Mouse (Mus musculus): Measurements from ENCODE around the gene Atn1. TPM values are rescaled to one million over a fixed set of nuclear protein-coding genes. Genes with fewer than 3 reads are reported as not detected.
A peak's percentile ranks its signal among the peaks of the same experiment; 100 is the strongest.

The Atn1 gene
- polyA plus RNA-seq, 1 experiment from 2014 or later: 9.3 TPM

- no peak overlapping the region for H3K4me3 ChIP-seq (ENCODE audit: control insufficient read depth in 1 of 2, insufficient read depth in 1 of 2, low read depth in 1 of 2, low read length in 2 of 2)
- H3K9me3 ChIP-seq (ENCODE audit: control insufficient read depth, low read length): no peaks in the 10 kb centered on the region
- ATAC-seq (ENCODE audit: insufficient number of reproducible peaks, insufficient read depth, low FRiP score, low read depth): no peak
- no peak overlapping the region for H3K4me2 ChIP-seq (ENCODE audit: low read length)
- H3K36me3 ChIP-seq (ENCODE audit: control insufficient read depth, insufficient read depth, low read length): peaks cover 53% of the 10 kb centered on the region
- peaks cover 15 to 36% of the 10 kb centered on the region in 2 experiments for H3K4me1 ChIP-seq (ENCODE audit: control insufficient read depth in 2 of 2, insufficient read depth in 2 of 2, low read length in 2 of 2)
- H3K9ac ChIP-seq (ENCODE audit: low read length): no peak overlapping the region
- H3K27me3 ChIP-seq (ENCODE audit: control insufficient read depth, insufficient read depth, low read length): no peaks in the 10 kb centered on the region
- 89% methylated on average over 8 of the region's 8 CpGs for WGBS
- H3K27ac ChIP-seq (replicated peaks in 1 of 2; ENCODE audit: control insufficient read depth in 1 of 2, insufficient read depth in 1 of 2, low read depth in 2 of 2, low read length in 2 of 2): no peak overlapping the region
Observed at GRCm38 (mm10) chr6:124743647-124744046, 12.7 kb downstream of the Atn1 start.

DNA sequence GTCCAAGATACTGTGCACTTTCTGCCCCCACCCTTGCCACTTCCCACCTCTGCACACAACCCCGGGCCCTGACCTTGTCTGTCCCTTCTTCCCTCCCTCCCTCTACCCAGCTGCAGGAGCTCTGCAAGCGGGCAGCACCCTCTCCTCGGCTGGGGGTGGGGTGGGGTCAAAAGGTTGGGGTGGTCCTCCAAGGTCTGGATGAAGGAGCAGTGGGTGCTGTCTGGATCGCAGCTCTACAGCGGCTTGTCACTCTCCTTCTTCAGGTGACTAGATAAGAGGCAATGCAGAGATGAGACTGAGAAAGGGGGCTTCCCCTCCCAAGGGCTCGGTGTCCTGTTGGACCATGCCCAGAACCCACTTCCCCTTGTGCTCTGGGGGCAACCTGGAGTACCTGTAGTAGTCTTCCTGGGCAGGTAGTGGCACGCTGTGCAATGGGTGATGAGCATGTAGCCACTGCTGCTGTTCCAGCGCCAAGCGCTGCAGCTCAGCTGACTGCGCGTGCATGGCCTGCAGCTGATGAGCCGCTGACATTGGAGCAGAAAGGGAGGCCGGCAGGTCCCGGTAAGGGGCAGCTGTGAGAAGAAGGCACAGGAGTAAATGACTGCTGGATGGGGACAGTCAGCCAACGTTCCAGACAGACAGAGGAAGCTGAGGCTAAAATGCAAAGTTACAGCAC lies 13.3 kb downstream of the Atn1 start:
- Histone ChIP-seq H3K4me1 (ENCODE audit: control insufficient read depth in 2 of 2, insufficient read depth in 2 of 2, low read length in 2 of 2) (peaks cover 16 to 39% of the 10 kb centered on the region in 2 experiments), H3K4me2 (ENCODE audit: low read length) (no peak overlapping the region), H3K9ac (ENCODE audit: low read length) (no peak overlapping the region), H3K9me3 (ENCODE audit: control insufficient read depth, low read length) (no peaks in the 10 kb centered on the region), H3K36me3 (ENCODE audit: control insufficient read depth, insufficient read depth, low read length) (peaks cover 46% of the 10 kb centered on the region), H3K27ac (replicated peaks in 1 of 2; ENCODE audit: control insufficient read depth in 1 of 2, insufficient read depth in 1 of 2, low read depth in 2 of 2, low read length in 2 of 2) (no peak overlapping the region), H3K27me3 (ENCODE audit: control insufficient read depth, insufficient read depth, low read length) (no peaks in the 10 kb centered on the region), H3K4me3 (ENCODE audit: control insufficient read depth in 1 of 2, insufficient read depth in 1 of 2, low read depth in 1 of 2, low read length in 2 of 2) (no peak overlapping the region)
- no peak for ATAC-seq (ENCODE audit: insufficient number of reproducible peaks, insufficient read depth, low FRiP score, low read depth)
- 88% methylated on average over 15 of the region's 15 CpGs for WGBS

DNA sequence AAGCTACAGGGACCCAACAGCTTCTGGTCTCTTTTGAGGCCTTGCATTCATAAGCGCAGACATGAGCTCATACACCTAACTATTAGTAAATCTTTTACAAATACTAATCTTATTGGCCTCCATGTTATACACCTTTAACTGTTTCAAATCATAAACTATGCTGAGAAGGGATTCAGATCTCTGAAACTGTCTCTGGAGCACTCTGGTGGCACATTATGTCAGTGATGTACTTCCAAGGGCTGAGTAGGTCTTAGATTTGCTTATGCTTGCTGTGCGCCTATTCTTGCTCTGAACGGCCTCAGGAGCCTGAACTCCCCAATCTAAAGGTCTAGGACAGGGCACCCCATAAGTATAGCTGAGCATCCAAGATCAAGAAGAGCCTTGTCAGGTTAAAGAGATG lies 14.5 kb downstream of the Atn1 start:
- no peak for ATAC-seq (ENCODE audit: insufficient number of reproducible peaks, insufficient read depth, low FRiP score, low read depth)
- Histone ChIP-seq H3K9me3 (ENCODE audit: control insufficient read depth, low read length) (no peaks in the 10 kb centered on the region), H3K27me3 (ENCODE audit: control insufficient read depth, insufficient read depth, low read length) (no peaks in the 10 kb centered on the region), H3K27ac (replicated peaks in 1 of 2; ENCODE audit: control insufficient read depth in 1 of 2, insufficient read depth in 1 of 2, low read depth in 2 of 2, low read length in 2 of 2) (peak overlapping the region; percentile 95 to 99), H3K4me1 (ENCODE audit: control insufficient read depth in 2 of 2, insufficient read depth in 2 of 2, low read length in 2 of 2) (peaks cover 16 to 39% of the 10 kb centered on the region in 2 experiments), H3K9ac (ENCODE audit: low read length) (peak overlapping the region; percentile 91), H3K4me3 (ENCODE audit: control insufficient read depth in 1 of 2, insufficient read depth in 1 of 2, low read depth in 1 of 2, low read length in 2 of 2) (peak overlapping the region; percentile 16 to 66), H3K4me2 (ENCODE audit: low read length) (peak overlapping the region; percentile 88), H3K36me3 (ENCODE audit: control insufficient read depth, insufficient read depth, low read length) (peaks cover 35% of the 10 kb centered on the region)
- WGBS: 69% methylated on average over 3 of the region's 3 CpGs

DNA sequence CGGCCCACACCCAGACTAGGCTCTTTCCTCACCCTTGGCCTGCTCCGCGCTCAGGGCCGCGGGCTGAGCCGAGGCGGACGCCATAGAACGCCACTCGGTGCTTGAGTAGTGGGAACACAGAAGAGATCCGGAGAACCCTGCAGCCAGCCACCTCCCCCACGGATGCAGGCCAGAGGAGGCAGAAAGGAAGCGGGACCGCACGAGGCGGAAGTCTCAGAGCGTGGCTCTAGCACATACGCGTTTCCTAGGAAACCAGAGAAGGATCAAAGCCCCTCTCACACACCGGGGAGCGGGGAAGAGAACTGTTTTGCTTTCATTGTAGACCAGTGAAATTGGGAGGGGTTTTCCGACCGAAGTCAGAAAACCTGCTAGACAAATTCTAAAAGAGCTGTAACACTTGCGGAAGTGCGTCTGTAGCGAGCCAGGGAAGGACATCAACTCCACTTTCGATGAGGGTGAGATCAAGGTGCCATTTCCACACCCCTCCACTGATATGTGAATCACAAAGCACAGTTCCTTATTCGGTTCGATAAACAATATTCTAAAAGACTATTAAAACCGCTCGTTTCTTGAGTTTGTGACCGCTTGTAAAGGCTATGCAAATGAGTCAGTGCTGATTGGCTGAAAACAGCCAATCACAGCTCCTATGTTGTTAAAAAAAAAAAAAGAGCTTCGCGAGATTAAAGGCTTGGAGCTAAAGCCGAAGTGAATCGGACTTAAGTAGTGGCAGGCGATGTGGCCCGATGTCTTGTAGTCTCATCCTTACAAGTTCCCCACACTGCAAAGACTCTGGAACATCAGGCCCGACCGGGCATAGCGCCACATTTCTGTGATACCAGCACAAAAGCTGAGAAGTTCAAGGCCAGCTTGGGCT lies 15.2 kb downstream of the Atn1 start, which contains the start of gene Grcc10:
Grcc10 (minus strand) TSS at position 487 of the 874 bp plus-strand sequence.
- WGBS: under 1% methylated on average over 41 of the region's 41 CpGs

DNA sequence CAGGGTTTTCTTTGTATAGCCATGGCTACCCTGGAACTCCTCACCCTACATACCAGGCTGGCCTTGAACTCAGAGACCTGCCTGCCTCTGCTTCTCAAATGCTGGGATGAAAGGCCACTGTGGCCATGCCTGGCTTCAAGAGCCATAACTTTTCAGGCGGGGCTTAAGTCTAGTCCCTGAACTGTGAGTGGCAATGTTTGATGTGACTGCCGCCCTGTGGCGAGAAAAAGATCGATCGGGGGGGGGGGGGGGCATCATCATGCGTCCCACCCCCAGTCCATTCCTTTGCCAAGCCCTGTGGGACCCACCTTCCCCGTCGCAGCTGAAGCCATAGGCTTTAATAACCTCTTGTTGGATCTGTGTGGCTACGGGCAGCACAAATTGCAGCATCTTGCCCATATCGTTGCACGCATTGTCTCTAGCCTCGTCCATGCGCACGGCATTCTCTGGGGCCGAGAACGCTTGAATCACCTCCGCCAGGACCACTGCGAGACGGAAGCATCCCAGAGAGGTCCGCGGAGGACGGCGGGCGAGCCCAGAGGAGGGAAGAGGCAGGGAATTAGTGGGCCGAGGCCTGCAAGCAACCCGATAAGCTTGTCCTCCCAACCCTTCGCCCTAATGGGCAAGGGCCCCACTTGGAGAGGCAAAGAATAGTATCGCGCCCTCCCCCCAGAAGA lies 16.0 kb downstream of the Atn1 start:
- Histone ChIP-seq H3K4me3 (ENCODE audit: control insufficient read depth in 1 of 2, insufficient read depth in 1 of 2, low read depth in 1 of 2, low read length in 2 of 2) (peak overlapping the region; percentile 58 to 66), H3K4me1 (ENCODE audit: control insufficient read depth in 2 of 2, insufficient read depth in 2 of 2, low read length in 2 of 2) (peaks cover 9 to 28% of the 10 kb centered on the region in 2 experiments), H3K9me3 (ENCODE audit: control insufficient read depth, low read length) (no peaks in the 10 kb centered on the region), H3K27ac (replicated peaks in 1 of 2; ENCODE audit: control insufficient read depth in 1 of 2, insufficient read depth in 1 of 2, low read depth in 2 of 2, low read length in 2 of 2) (peak overlapping the region; percentile 95 to 99), H3K36me3 (ENCODE audit: control insufficient read depth, insufficient read depth, low read length) (peaks cover 33% of the 10 kb centered on the region), H3K4me2 (ENCODE audit: low read length) (peak overlapping the region; percentile 88), H3K27me3 (ENCODE audit: control insufficient read depth, insufficient read depth, low read length) (no peaks in the 10 kb centered on the region), H3K9ac (ENCODE audit: low read length) (peak overlapping the region; percentile 91)
- peak; percentile 13; the same call in 1 of the 2 replicates for ATAC-seq (ENCODE audit: insufficient number of reproducible peaks, insufficient read depth, low FRiP score, low read depth)
- under 1% methylated on average over 29 of the region's 29 CpGs for WGBS

More for the DNA sequence above, 15.2 kb downstream of the Atn1 start, which contains the start of gene Grcc10:
- peak within 1 kb of the TSS; percentile 58 to 66 for H3K4me3 ChIP-seq (ENCODE audit: control insufficient read depth in 1 of 2, insufficient read depth in 1 of 2, low read depth in 1 of 2, low read length in 2 of 2)
- ATAC-seq (ENCODE audit: insufficient number of reproducible peaks, insufficient read depth, low FRiP score, low read depth): peak; percentile 68
- no peaks in the 10 kb centered on the region for H3K9me3 ChIP-seq (ENCODE audit: control insufficient read depth, low read length)
- H3K4me1 ChIP-seq (ENCODE audit: control insufficient read depth in 2 of 2, insufficient read depth in 2 of 2, low read length in 2 of 2): peaks cover 9 to 32% of the 10 kb centered on the region in 2 experiments
- H3K9ac ChIP-seq (ENCODE audit: low read length): peak within 1 kb of the TSS; percentile 91
- peaks cover 33% of the 10 kb centered on the region for H3K36me3 ChIP-seq (ENCODE audit: control insufficient read depth, insufficient read depth, low read length)
- H3K27ac ChIP-seq (replicated peaks in 1 of 2; ENCODE audit: control insufficient read depth in 1 of 2, insufficient read depth in 1 of 2, low read depth in 2 of 2, low read length in 2 of 2): peak within 1 kb of the TSS; percentile 95 to 99
- H3K27me3 ChIP-seq (ENCODE audit: control insufficient read depth, insufficient read depth, low read length): no peaks in the 10 kb centered on the region
- peak within 1 kb of the TSS; percentile 88 for H3K4me2 ChIP-seq (ENCODE audit: low read length)

- H3K27ac ChIP-seq (replicated peaks in 1 of 2; ENCODE audit: control insufficient read depth in 1 of 2, insufficient read depth in 1 of 2, low read depth in 2 of 2, low read length in 2 of 2): no peak overlapping the region
- ATAC-seq (ENCODE audit: insufficient number of reproducible peaks, insufficient read depth, low FRiP score, low read depth): no peak
- WGBS: 82% methylated on average over 10 of the region's 10 CpGs
- peaks cover 9 to 22% of the 10 kb centered on the region in 2 experiments for H3K4me1 ChIP-seq (ENCODE audit: control insufficient read depth in 2 of 2, insufficient read depth in 2 of 2, low read length in 2 of 2)
- no peaks in the 10 kb centered on the region for H3K9me3 ChIP-seq (ENCODE audit: control insufficient read depth, low read length)
- H3K36me3 ChIP-seq (ENCODE audit: control insufficient read depth, insufficient read depth, low read length): peaks cover 24% of the 10 kb centered on the region
- H3K4me2 ChIP-seq (ENCODE audit: low read length): no peak overlapping the region
- no peak overlapping the region for H3K4me3 ChIP-seq (ENCODE audit: control insufficient read depth in 1 of 2, insufficient read depth in 1 of 2, low read depth in 1 of 2, low read length in 2 of 2)
- H3K9ac ChIP-seq (ENCODE audit: low read length): no peak overlapping the region
- no peaks in the 10 kb centered on the region for H3K27me3 ChIP-seq (ENCODE audit: control insufficient read depth, insufficient read depth, low read length)
Observed at GRCm38 (mm10) chr6:124739231-124739796, 17.0 kb downstream of the Atn1 start.

- Histone ChIP-seq H3K4me2 (ENCODE audit: low read length) (0 out of 2 replicates have a peak within 1 kb of the TSS, but pooled peaks have one; percentile 8), H3K9me3 (ENCODE audit: control insufficient read depth, low read length) (no peaks in the 10 kb centered on the region), H3K9ac (ENCODE audit: low read length) (peak within 1 kb of the TSS; percentile 42; the same call in 1 of the 2 replicates), H3K36me3 (ENCODE audit: control insufficient read depth, insufficient read depth, low read length) (peaks cover 16% of the 10 kb centered on the region), H3K4me1 (ENCODE audit: control insufficient read depth in 2 of 2, insufficient read depth in 2 of 2, low read length in 2 of 2) (peaks cover 9 to 22% of the 10 kb centered on the region in 2 experiments), H3K4me3 (ENCODE audit: control insufficient read depth in 1 of 2, insufficient read depth in 1 of 2, low read depth in 1 of 2, low read length in 2 of 2) (no peak within 1 kb of the TSS), H3K27ac (replicated peaks in 1 of 2; ENCODE audit: control insufficient read depth in 1 of 2, insufficient read depth in 1 of 2, low read depth in 2 of 2, low read length in 2 of 2) (no peak within 1 kb of the TSS), H3K27me3 (ENCODE audit: control insufficient read depth, insufficient read depth, low read length) (no peaks in the 10 kb centered on the region)
- 28% methylated on average over 15 of the region's 15 CpGs for WGBS
- ATAC-seq (ENCODE audit: insufficient number of reproducible peaks, insufficient read depth, low FRiP score, low read depth): no peak
Observed at GRCm38 (mm10) chr6:124738511-124739023, 17.8 kb downstream of the Atn1 start, which contains the start of gene Ptpn6. TSS of gene Ptpn6 (minus strand) at chr6:124738714.
